Mouse (Mus musculus) small intestine, adult 2 months (tissue): ENCODE measurements at regions not wholly inside any gene's neighbourhood (a gene's known extent, or its start where the extent isn't known, plus 50 kb on each side); places are given as distances from the start of the nearest gene placed in this dataset.
"Not testable (repeated sequence)": the region's sequence is repeated elsewhere in the genome, so short reads cannot be mapped to it uniquely, and the experiment has no call there.

Source experiments
- H3K27ac ChIP-seq: fragments of 200-500 bp; 2 replicates; pipeline ENCODE4 v1.5.1; 2012; ENCODE audit warnings: low read depth, low read length, control low read depth, inconsistent platforms; ENCODE audit not compliant: insufficient read depth
- H3K27me3 ChIP-seq: fragments of 200-500 bp; 2 replicates; pipeline ENCODE4 v1.6.1; 2012; ENCODE audit warnings: mild to moderate bottlenecking, moderate library complexity, low read length, inconsistent platforms; ENCODE audit not compliant: control insufficient read depth, insufficient read depth
- H3K36me3 ChIP-seq: fragments of 200-500 bp; 2 replicates; pipeline ENCODE4 v1.6.1; 2012; ENCODE audit warnings: mild to moderate bottlenecking, low read length, control low read depth, inconsistent platforms; ENCODE audit not compliant: control insufficient read depth, insufficient read depth
- H3K4me1 ChIP-seq: fragments of 200-500 bp; 2 replicates; pipeline ENCODE4 v1.6.1; 2012; ENCODE audit warnings: low read length, inconsistent platforms, mixed read lengths; ENCODE audit not compliant: control insufficient read depth, insufficient read depth, insufficient read length
- H3K4me3 ChIP-seq: fragments of 200-500 bp; 2 replicates; pipeline ENCODE4 v1.5.1; 2012; ENCODE audit warnings: low read depth, mild to moderate bottlenecking, control low read depth, inconsistent platforms, low read length, moderate library complexity
- CTCF ChIP-seq: fragments of 200-500 bp; IDR thresholded peaks from 2 replicates; pipeline ENCODE4 v1.5.1; 2012; ENCODE audit warnings: low read depth, mild to moderate bottlenecking, control low read depth, inconsistent platforms, low read length, moderate library complexity, mixed read lengths; ENCODE audit not compliant: insufficient replicate concordance, insufficient read length; ENCODE audit errors: extremely low read depth
- POLR2A ChIP-seq: fragments of 200-500 bp; IDR thresholded peaks from 2 replicates; pipeline ENCODE4 v1.6.1; 2012; ENCODE audit warnings: low read depth, mild to moderate bottlenecking, control low read depth, inconsistent platforms, low read length, moderate library complexity
- WGBS: fragments of 180-500 bp; shearing (Covaris S2); methylation state at CpG from one replicate; pipeline ENCODE4 v1.1.7; 2018; 5-methylcytosine and 5-hydroxymethylcytosine counted together

- TF ChIP-seq POLR2A (no peak), CTCF (no peak)
- H3K36me3 ChIP-seq, result no peaks in the 10 kb centered on the region
- WGBS, result 72% methylated on average over 10 of the region's 10 CpGs
Measured at GRCm38 (mm10) chr11:40510325-40511239, 184.4 kb downstream of the Mat2b start.

GRCm38 (mm10) chr11:40491599-40491998, 203.4 kb downstream of the Mat2b start:
- WGBS, result 30% methylated on average over 6 of the region's 6 CpGs
- Histone ChIP-seq H3K4me1 (no peaks in the 10 kb centered on the region), H3K27ac (no peak overlapping the region), H3K27me3 (no peaks in the 10 kb centered on the region), H3K36me3 (no peaks in the 10 kb centered on the region), H3K4me3 (no peak overlapping the region)
- TF ChIP-seq POLR2A (no peak), CTCF (no peak)

More at GRCm38 (mm10) chr11:40510325-40511239, 184.4 kb downstream of the Mat2b start:
- Histone ChIP-seq H3K4me3 (no peak overlapping the region), H3K4me1 (no peaks in the 10 kb centered on the region), H3K27me3 (no peaks in the 10 kb centered on the region), H3K27ac (no peak overlapping the region)

- H3K27me3 ChIP-seq, H3K4me1 ChIP-seq, H3K27ac ChIP-seq, H3K36me3 ChIP-seq, H3K4me3 ChIP-seq: not testable (repeated sequence)
- 30% methylated on average over 6 of the region's 6 CpGs for WGBS
Measured at GRCm38 (mm10) chr11:40478171-40478570, 216.8 kb downstream of the Mat2b start.

GRCm38 (mm10) chr11:40477294-40477693, 217.7 kb downstream of the Mat2b start:
- TF ChIP-seq POLR2A, result no peak
- no peak for TF ChIP-seq CTCF
- WGBS, result 57% methylated on average over 7 of the region's 7 CpGs
- no peaks in the 10 kb centered on the region for H3K4me1 ChIP-seq

GRCm38 (mm10) chr11:40469080-40469705, 225.8 kb downstream of the Mat2b start:
- H3K4me3 ChIP-seq, result no peak overlapping the region
- H3K36me3 ChIP-seq, result no peaks in the 10 kb centered on the region
- H3K27ac ChIP-seq, result no peak overlapping the region
- no peaks in the 10 kb centered on the region for H3K27me3 ChIP-seq
- peak; percentile 63; the same call in 1 of the 2 replicates for TF ChIP-seq CTCF
- no peak for TF ChIP-seq POLR2A
- 12% methylated on average over 6 of the region's 6 CpGs for WGBS
- H3K4me1 ChIP-seq, result peaks cover 2% of the 10 kb centered on the region; the same call in 1 of the 2 replicates

More at GRCm38 (mm10) chr11:40477294-40477693, 217.7 kb downstream of the Mat2b start:
- no peaks in the 10 kb centered on the region for H3K27me3 ChIP-seq
- no peak overlapping the region for H3K4me3 ChIP-seq
- no peaks in the 10 kb centered on the region for H3K36me3 ChIP-seq
- H3K27ac ChIP-seq, result no peak overlapping the region

DNA sequence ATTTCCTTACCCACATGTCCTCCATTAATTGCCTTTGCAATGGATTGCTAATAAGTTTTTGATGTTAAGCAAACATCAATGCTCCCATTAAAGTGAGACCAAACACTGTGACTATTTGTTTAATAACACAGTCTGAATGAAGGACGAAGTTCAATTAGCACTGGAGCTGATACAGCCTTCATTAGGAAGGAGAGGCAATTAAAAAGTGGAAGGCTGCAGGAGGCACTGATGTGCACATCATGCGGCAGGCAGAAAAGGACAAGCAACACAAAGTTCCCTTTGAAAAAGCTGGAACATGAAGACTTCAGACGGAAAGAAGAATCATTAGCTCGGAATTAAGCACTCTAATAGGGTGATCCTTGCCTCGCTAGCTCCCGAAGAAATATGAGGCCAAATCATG, 238.4 kb downstream of the Mat2b start:
- H3K27ac ChIP-seq, result no peak overlapping the region
- no peaks in the 10 kb centered on the region for H3K36me3 ChIP-seq
- WGBS, result 52% methylated on average over 6 of the region's 6 CpGs
- H3K4me3 ChIP-seq, result no peak overlapping the region
- peaks cover 3% of the 10 kb centered on the region; the same call in 1 of the 2 replicates for H3K4me1 ChIP-seq
- TF ChIP-seq CTCF (no peak), POLR2A (no peak)
- H3K27me3 ChIP-seq, result no peaks in the 10 kb centered on the region

DNA sequence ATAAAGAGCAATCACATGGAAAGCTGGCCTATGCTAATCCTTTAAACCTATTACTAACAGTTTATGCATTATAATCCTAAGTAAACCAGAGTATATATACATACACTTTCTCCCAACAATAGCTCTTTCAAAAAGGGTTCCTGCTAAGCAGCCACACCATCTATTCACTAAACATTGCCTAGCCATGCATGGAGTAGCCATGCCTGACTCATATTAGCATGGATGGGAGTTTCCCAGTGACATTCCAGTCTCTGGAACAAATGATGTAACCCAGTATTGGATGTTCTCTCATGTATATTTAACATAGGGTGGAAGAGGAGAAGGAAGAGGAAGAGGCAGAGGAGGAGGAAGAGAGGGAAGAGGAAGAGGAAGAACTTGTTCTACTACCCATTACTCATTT, 240.0 kb downstream of the Mat2b start:
- not testable (repeated sequence) for H3K36me3 ChIP-seq, H3K4me3 ChIP-seq, H3K4me1 ChIP-seq, H3K27me3 ChIP-seq, H3K27ac ChIP-seq
